Comparison of ENCODE assay signal across 18 mouse cellular contexts in genomic region chr8:122006688-122007484, GRCm38 (mm10). TPM values are rescaled to one million over a fixed set of nuclear protein-coding genes. Genes with fewer than 3 reads are reported as not detected.
A peak's percentile ranks its signal among the peaks of the same experiment; 100 is the strongest.
DNase-seq lines count a peak whose midpoint lies in the region; ATAC-seq and TF ChIP-seq lines count a peak whose summit lies in the region.
"Had no signal": no experiment of that assay in that cellular context is flagged by ENCODE, and none has a peak within 500 bp of the region (broad histone marks: within the 10 kb centered on the region; RNA-seq: fewer than 3 reads in every experiment).

No protein-coding gene starts in this region.

- H3K27ac ChIP-seq in neural tube, embryonic 14.5 days (ENCODE audit: low read depth, low read length) = peak overlapping the region; percentile 7; the same call in 1 of the 2 replicates
- no peak overlapping the region for H3K27ac ChIP-seq in neural tube, embryonic 15.5 days (replicated peaks)
- H3K27ac ChIP-seq in stomach, postnatal 0 days (replicated peaks) = no peak overlapping the region
- no peak overlapping the region for H3K27ac ChIP-seq in limb, embryonic 10.5 days
- H3K27ac ChIP-seq: heart, embryonic 15.5 days; limb, embryonic 13.5 days; macrophage had no signal

- no peaks in the 10 kb centered on the region for H3K9me3 ChIP-seq in neural tube, embryonic 14.5 days (ENCODE audit: control insufficient read depth, low read length)
- no peaks in the 10 kb centered on the region for H3K9me3 ChIP-seq in neural tube, embryonic 15.5 days (replicated peaks)
- H3K9me3 ChIP-seq in stomach, postnatal 0 days (ENCODE audit: control insufficient read depth, low read length) = no peaks in the 10 kb centered on the region
- H3K9me3 ChIP-seq in limb, embryonic 10.5 days (replicated peaks) = no peaks in the 10 kb centered on the region
- H3K9me3 ChIP-seq: heart, embryonic 15.5 days; limb, embryonic 13.5 days had no signal

- H3K9ac ChIP-seq in neural tube, embryonic 14.5 days (replicated peaks; ENCODE audit: low read depth, low read length) = no peak overlapping the region
- H3K9ac ChIP-seq in neural tube, embryonic 15.5 days (replicated peaks) = no peak overlapping the region
- no peak overlapping the region for H3K9ac ChIP-seq in stomach, postnatal 0 days (ENCODE audit: low read length)
- H3K9ac ChIP-seq: heart, embryonic 15.5 days; limb, embryonic 13.5 days had no signal

- peaks cover 17% of the 10 kb centered on the region for H3K36me3 ChIP-seq in neural tube, embryonic 14.5 days (ENCODE audit: control insufficient read depth, insufficient read depth, low read length)
- peaks cover 61% of the 10 kb centered on the region for H3K36me3 ChIP-seq in neural tube, embryonic 15.5 days
- peaks cover 11% of the 10 kb centered on the region; the same call in 1 of the 2 replicates for H3K36me3 ChIP-seq in stomach, postnatal 0 days (ENCODE audit: control insufficient read depth, insufficient read depth, low read length)
- H3K36me3 ChIP-seq in limb, embryonic 10.5 days = peaks cover 88% of the 10 kb centered on the region

- TF ChIP-seq EP300 in stomach, postnatal 0 days (optimal IDR thresholded peaks at IDR 0.05) = no peak

- no peaks in the 10 kb centered on the region for H3K27me3 ChIP-seq in neural tube, embryonic 14.5 days (ENCODE audit: control insufficient read depth, insufficient read depth, low read length)
- no peaks in the 10 kb centered on the region for H3K27me3 ChIP-seq in neural tube, embryonic 15.5 days (replicated peaks)
- no peaks in the 10 kb centered on the region for H3K27me3 ChIP-seq in stomach, postnatal 0 days (ENCODE audit: control insufficient read depth, insufficient read depth, low read length)
- no peaks in the 10 kb centered on the region for H3K27me3 ChIP-seq in limb, embryonic 10.5 days (ENCODE audit: low read depth, poor library complexity, severe bottlenecking)
- H3K27me3 ChIP-seq: heart, embryonic 15.5 days; limb, embryonic 13.5 days had no signal

- no peak overlapping the region for H3K4me2 ChIP-seq in neural tube, embryonic 14.5 days (ENCODE audit: low read depth, low read length)
- no peak overlapping the region for H3K4me2 ChIP-seq in neural tube, embryonic 15.5 days
- H3K4me2 ChIP-seq in stomach, postnatal 0 days (replicated peaks; ENCODE audit: low read depth) = no peak overlapping the region
- H3K4me2 ChIP-seq: heart, embryonic 15.5 days; limb, embryonic 13.5 days had no signal

- ATAC-seq in neural tube, embryonic 14.5 days (ENCODE audit: low read depth) = no peak
- ATAC-seq in neural tube, embryonic 15.5 days (ENCODE audit: low FRiP score) = no peak
- ATAC-seq in stomach, postnatal 0 days (ENCODE audit: low FRiP score, low TSS enrichment) = peak; percentile 25; the same call in 1 of the 2 replicates
- ATAC-seq: intestine, postnatal 0 days had no signal

- H3K4me1 ChIP-seq in neural tube, embryonic 14.5 days (ENCODE audit: control insufficient read depth, insufficient read depth, low read length) = no peaks in the 10 kb centered on the region
- 0 out of 2 replicates have a peak, but pooled peaks cover 2% of the 10 kb centered on the region for H3K4me1 ChIP-seq in neural tube, embryonic 15.5 days
- H3K4me1 ChIP-seq in stomach, postnatal 0 days (replicated peaks; ENCODE audit: control insufficient read depth, insufficient read depth) = no peaks in the 10 kb centered on the region
- no peaks in the 10 kb centered on the region for H3K4me1 ChIP-seq in limb, embryonic 10.5 days

- no peak overlapping the region for H3K4me3 ChIP-seq in neural tube, embryonic 14.5 days (ENCODE audit: low read depth, low read length)
- H3K4me3 ChIP-seq in neural tube, embryonic 15.5 days (replicated peaks) = no peak overlapping the region
- no peak overlapping the region for H3K4me3 ChIP-seq in stomach, postnatal 0 days (ENCODE audit: low read depth, low read length)
- no peak overlapping the region for H3K4me3 ChIP-seq in limb, embryonic 10.5 days
- H3K4me3 ChIP-seq: heart, embryonic 15.5 days; limb, embryonic 13.5 days had no signal

- DNase-seq in frontal cortex, postnatal 36 days (ENCODE audit: low spot score in 2 of 2) = peak; percentile 55 to 59
- no peak for DNase-seq in frontal cortex, postnatal 25 days (ENCODE audit: low spot score in 2 of 2)
- peak; percentile 45 to 83 for DNase-seq in layer of hippocampus, adult 18-20 months (ENCODE audit: low spot score in 2 of 2)
- DNase-seq in stomach, postnatal 0 days (ENCODE audit: low spot score) = no peak
- DNase-seq in limb, embryonic 10.5 days (ENCODE audit: low spot score) = no peak
- no peak for DNase-seq in yolk sac, embryonic 10.5 days (ENCODE audit: low spot score)
- DNase-seq: adrenal gland, postnatal 14 days; cerebellum, adult 8-10 months; embryo, embryonic 11 days; gastrocnemius, postnatal 36 days; kidney, postnatal 36 days; lung, adult 18-20 months had no signal

- WGBS in neural tube, embryonic 14.5 days = 72% methylated on average over 13 of the region's 13 CpGs
- 73% methylated on average over 13 of the region's 13 CpGs for WGBS in neural tube, embryonic 15.5 days
- WGBS in stomach, postnatal 0 days = 84% methylated on average over 13 of the region's 13 CpGs
- 93% methylated on average over 13 of the region's 13 CpGs for WGBS in limb, embryonic 10.5 days

- TF ChIP-seq CTCF in stomach, postnatal 0 days (IDR thresholded peaks at IDR 0.05; ENCODE audit: low read depth) = no peak

RNA-seq across cellular contexts. Expression of gene Banp, which starts 57.3 kb away (rescaled TPM):
- polyA plus RNA-seq in neural tube, embryonic 14.5 days (2014; fragmentation: Nextera tagmentation; extraction: Ambion mirVana) = 47.2 and 53.9 TPM in 2 replicates
- 51.1 and 52.8 TPM in 2 replicates for polyA plus RNA-seq in neural tube, embryonic 15.5 days (2015; fragmentation: Nextera tagmentation; extraction: Ambion mirVana)
- total RNA-seq in layer of hippocampus, adult 18-20 months (2021) = 10 to 100 TPM; 49.9 to 58.2 TPM
- 9.0 and 10.0 TPM in 2 replicates for polyA plus RNA-seq in stomach, postnatal 0 days (2015; fragmentation: Nextera tagmentation; extraction: Ambion mirVana)
- 55.4 and 60.0 TPM in 2 replicates for polyA plus RNA-seq in limb, embryonic 10.5 days (2016; fragmentation: Nextera tagmentation; extraction: Ambion mirVana)

Comparison
In these comparisons a context has a peak if more than half of its experiments do, and no peak if none do; other contexts are left out.
1. DNase-seq: peak in frontal cortex, postnatal 36 days (2 of 2) and layer of hippocampus, adult 18-20 months (2 of 2); none in frontal cortex, postnatal 25 days (0 of 2), stomach, postnatal 0 days (single experiment), limb, embryonic 10.5 days (single experiment) and yolk sac, embryonic 10.5 days (single experiment).